Mouse (Mus musculus): ENCODE data around the gene Atad3a. TPM values are rescaled to one million over a fixed set of nuclear protein-coding genes. Genes with fewer than 3 reads are reported as not detected.

The Atad3a gene
- total and polyA plus RNA-seq, 2 experiments from 2014 or later, result 68.6 to 79.2 TPM

- ATAC-seq (no peak), DNase-seq (peak; percentile 14)
Observed at GRCm38 (mm10) chr4:155774971-155775740, 14.3 kb upstream of the Atad3a start.

GRCm38 (mm10) chr4:155774280-155774754 lies 13.4 kb upstream of the Atad3a start, which contains the start of gene Vwa1:
Gene Vwa1, minus strand, starts transcription at chr4:155774698.
- TF ChIP-seq CTCF (IDR thresholded peaks at IDR 0.05; ENCODE audit: low read depth), result no peak
- Histone ChIP-seq H3K4me3 (ENCODE audit: low read depth, low read length) (peak within 1 kb of the TSS; percentile 43), H3K36me3 (ENCODE audit: insufficient read depth) (no peaks in the 10 kb centered on the region), H3K4me2 (ENCODE audit: low read depth) (peak within 1 kb of the TSS; percentile 87), H3K27me3 (ENCODE audit: insufficient read depth, low read length) (no peaks in the 10 kb centered on the region), H3K9ac (peak within 1 kb of the TSS; percentile 51), H3K4me1 (ENCODE audit: insufficient read depth) (peaks cover 17% of the 10 kb centered on the region), H3K27ac (ENCODE audit: low read depth, low read length) (peak within 1 kb of the TSS; percentile 64), H3K9me3 (ENCODE audit: low read length) (no peaks in the 10 kb centered on the region)
- WGBS, result 4% methylated on average over 34 of the region's 35 CpGs
- ATAC-seq (peak; percentile 85), DNase-seq (peak; percentile 87)

More at GRCm38 (mm10) chr4:155774971-155775740, 14.3 kb upstream of the Atad3a start:
- peaks cover 10% of the 10 kb centered on the region for H3K4me1 ChIP-seq (ENCODE audit: insufficient read depth)
- no peaks in the 10 kb centered on the region for H3K9me3 ChIP-seq (ENCODE audit: low read length)
- WGBS, result 38% methylated on average over 9 of the region's 9 CpGs
- H3K4me3 ChIP-seq (ENCODE audit: low read depth, low read length), result peak overlapping the region; percentile 43
- no peak for TF ChIP-seq CTCF (IDR thresholded peaks at IDR 0.05; ENCODE audit: low read depth)
- peak overlapping the region; percentile 87 for H3K4me2 ChIP-seq (ENCODE audit: low read depth)
- no peaks in the 10 kb centered on the region for H3K27me3 ChIP-seq (ENCODE audit: insufficient read depth, low read length)
- peak overlapping the region; percentile 64 for H3K27ac ChIP-seq (ENCODE audit: low read depth, low read length)
- H3K9ac ChIP-seq, result peak overlapping the region; percentile 51
- H3K36me3 ChIP-seq (ENCODE audit: insufficient read depth), result no peaks in the 10 kb centered on the region

GRCm38 (mm10) chr4:155773335-155774078 lies 12.6 kb upstream of the Atad3a start:
- no peak for TF ChIP-seq CTCF (IDR thresholded peaks at IDR 0.05; ENCODE audit: low read depth)
- peak overlapping the region; percentile 51; the same call in 1 of the 2 replicates for H3K9ac ChIP-seq
- WGBS, result 35% methylated on average over 5 of the region's 5 CpGs

GRCm38 (mm10) chr4:155772786-155773185 lies 11.9 kb upstream of the Atad3a start:
- Histone ChIP-seq H3K27ac (ENCODE audit: low read depth, low read length) (no peak overlapping the region), H3K27me3 (ENCODE audit: insufficient read depth, low read length) (no peaks in the 10 kb centered on the region), H3K9me3 (ENCODE audit: low read length) (no peaks in the 10 kb centered on the region), H3K4me2 (ENCODE audit: low read depth) (peak overlapping the region; percentile 87; the same call in 1 of the 2 replicates), H3K9ac (no peak overlapping the region), H3K4me1 (ENCODE audit: insufficient read depth) (peaks cover 17% of the 10 kb centered on the region), H3K4me3 (ENCODE audit: low read depth, low read length) (no peak overlapping the region), H3K36me3 (ENCODE audit: insufficient read depth) (no peaks in the 10 kb centered on the region)
- no peak for TF ChIP-seq CTCF (IDR thresholded peaks at IDR 0.05; ENCODE audit: low read depth)
- WGBS, result 85% methylated on average over 13 of the region's 13 CpGs
- DNase-seq, result no peak
- ATAC-seq, result no peak

More at GRCm38 (mm10) chr4:155773335-155774078, 12.6 kb upstream of the Atad3a start:
- Histone ChIP-seq H3K4me3 (ENCODE audit: low read depth, low read length) (peak overlapping the region; percentile 43), H3K27me3 (ENCODE audit: insufficient read depth, low read length) (no peaks in the 10 kb centered on the region), H3K36me3 (ENCODE audit: insufficient read depth) (no peaks in the 10 kb centered on the region), H3K4me1 (ENCODE audit: insufficient read depth) (peaks cover 17% of the 10 kb centered on the region), H3K27ac (ENCODE audit: low read depth, low read length) (no peak overlapping the region; the same call in 1 of the 2 replicates), H3K4me2 (ENCODE audit: low read depth) (peak overlapping the region; percentile 87), H3K9me3 (ENCODE audit: low read length) (no peaks in the 10 kb centered on the region)
- ATAC-seq (no peak), DNase-seq (no peak)

GRCm38 (mm10) chr4:155771706-155772105 lies 10.8 kb upstream of the Atad3a start:
- H3K9ac ChIP-seq, result no peak overlapping the region
- 88% methylated on average over 2 of the region's 2 CpGs for WGBS
- no peak overlapping the region for H3K4me2 ChIP-seq (ENCODE audit: low read depth)
- H3K4me3 ChIP-seq (ENCODE audit: low read depth, low read length), result no peak overlapping the region
- no peak for ATAC-seq
- H3K27ac ChIP-seq (ENCODE audit: low read depth, low read length), result no peak overlapping the region
- H3K9me3 ChIP-seq (ENCODE audit: low read length), result no peaks in the 10 kb centered on the region
- TF ChIP-seq CTCF (IDR thresholded peaks at IDR 0.05; ENCODE audit: low read depth), result no peak
- H3K4me1 ChIP-seq (ENCODE audit: insufficient read depth), result peaks cover 17% of the 10 kb centered on the region
- DNase-seq, result no peak
- H3K27me3 ChIP-seq (ENCODE audit: insufficient read depth, low read length), result no peaks in the 10 kb centered on the region
- H3K36me3 ChIP-seq (ENCODE audit: insufficient read depth), result no peaks in the 10 kb centered on the region

- H3K27ac ChIP-seq (ENCODE audit: low read depth, low read length), result no peak overlapping the region
- no peaks in the 10 kb centered on the region for H3K27me3 ChIP-seq (ENCODE audit: insufficient read depth, low read length)
- ATAC-seq, result no peak
- no peaks in the 10 kb centered on the region for H3K9me3 ChIP-seq (ENCODE audit: low read length)
- H3K4me1 ChIP-seq (ENCODE audit: insufficient read depth), result peaks cover 17% of the 10 kb centered on the region
- no peak for DNase-seq
- H3K4me3 ChIP-seq (ENCODE audit: low read depth, low read length), result peak overlapping the region; percentile 50
- no peaks in the 10 kb centered on the region for H3K36me3 ChIP-seq (ENCODE audit: insufficient read depth)
- peak overlapping the region; percentile 90 for H3K4me2 ChIP-seq (ENCODE audit: low read depth)
- WGBS, result 40% methylated on average over 24 of the region's 24 CpGs
- TF ChIP-seq CTCF (IDR thresholded peaks at IDR 0.05; ENCODE audit: low read depth), result no peak
- peak overlapping the region; percentile 72 for H3K9ac ChIP-seq
Observed at GRCm38 (mm10) chr4:155770626-155771025, 9.7 kb upstream of the Atad3a start.

Data from forebrain, postnatal 0 days (tissue).